Mouse (Mus musculus) embryonic fibroblast, embryonic 13.5 days (primary cell): ENCODE data around the gene Lmnb2.

Experiments
- CTCF ChIP-seq: IDR thresholded peaks from 2 replicates; pipeline ENCODE4 v1.5.1; 2011; ENCODE audit warnings: mild to moderate bottlenecking, control low read depth, low read length, moderate library complexity, borderline replicate concordance; ENCODE audit not compliant: insufficient read depth
- POLR2A ChIP-seq: IDR thresholded peaks from 2 replicates; pipeline ENCODE4 v1.6.1; 2011; ENCODE audit warnings: low read depth, mild to moderate bottlenecking, control low read depth, low read length, moderate library complexity

- no peak for TF ChIP-seq CTCF
- TF ChIP-seq POLR2A, result no peak
These were observed 3.9 kb upstream of the Lmnb2 start for GRCm38 (mm10) chr10:80921923-80922322.
